Mouse (Mus musculus): ENCODE measurements at regions not wholly inside any gene's neighbourhood (a gene's known extent, or its start where the extent isn't known, plus 50 kb on each side); places are given as distances from the start of the nearest gene placed in this dataset.

DNA sequence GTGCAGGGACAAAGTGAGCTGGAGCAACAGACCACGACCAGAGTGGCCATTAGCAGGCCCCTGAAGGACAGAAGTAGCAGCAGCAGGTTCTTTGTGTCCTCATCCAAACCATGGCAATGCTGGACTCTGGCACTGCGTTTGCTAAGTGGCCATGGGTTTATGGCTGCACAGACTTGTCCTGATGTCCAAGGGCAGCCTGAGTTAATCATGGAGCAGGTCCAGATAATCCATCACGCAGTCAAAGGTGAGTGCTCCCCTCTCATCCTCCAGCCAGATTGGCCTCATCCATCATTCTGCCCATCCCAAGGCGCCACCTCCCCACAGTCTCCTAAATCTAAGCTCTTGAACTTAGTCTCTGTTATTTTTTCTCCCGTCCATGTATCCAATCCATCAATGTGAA is 186.4 kb downstream of the Fam198b start:
- TF ChIP-seq EP300 (IDR thresholded peaks at IDR 0.05) = no peak
- no peak for TF ChIP-seq CTCF (IDR thresholded peaks at IDR 0.05)

All from lung, postnatal 0 days (tissue).